Mouse (Mus musculus): ENCODE results near the gene Ttc34.

Gene Ttc34

GRCm38 (mm10) chr4:154837170-154837569, at the start of gene Ttc34:
Gene Ttc34 (plus strand): TSS chr4:154837459.
- DNase-seq = peak; percentile 41 to 60

- DNase-seq = no peak
These were observed 49.1 kb upstream of the Ttc34 start for GRCm38 (mm10) chr4:154787960-154788702.

GRCm38 (mm10) chr4:154791894-154792293, 45.4 kb upstream of the Ttc34 start:
- DNase-seq = no peak

- no peak for DNase-seq
These were observed 43.8 kb upstream of the Ttc34 start for GRCm38 (mm10) chr4:154793499-154793898.

- DNase-seq = peak; percentile 38 to 64
These were observed 39.4 kb upstream of the Ttc34 start for GRCm38 (mm10) chr4:154797834-154798233.

GRCm38 (mm10) chr4:154800543-154800942, 36.7 kb upstream of the Ttc34 start:
- no peak for DNase-seq

- DNase-seq = no peak
These were observed 35.0 kb upstream of the Ttc34 start for GRCm38 (mm10) chr4:154802210-154802609.

GRCm38 (mm10) chr4:154825662-154826061, 11.6 kb upstream of the Ttc34 start:
- DNase-seq = peak; percentile 22 to 35

GRCm38 (mm10) chr4:154826224-154826623, 11.0 kb upstream of the Ttc34 start:
- DNase-seq = no peak

- no peak for DNase-seq
These were observed 10.1 kb upstream of the Ttc34 start for GRCm38 (mm10) chr4:154827181-154827580.

GRCm38 (mm10) chr4:154827861-154828610, 9.2 kb upstream of the Ttc34 start:
- no peak for DNase-seq

GRCm38 (mm10) chr4:154831915-154832573, 5.2 kb upstream of the Ttc34 start:
- no peak for DNase-seq

GRCm38 (mm10) chr4:154836183-154836915, 910 bp upstream of the Ttc34 start:
- DNase-seq = no peak

- DNase-seq = no peak
These were observed 1.5 kb downstream of the Ttc34 start for GRCm38 (mm10) chr4:154838741-154839140.

GRCm38 (mm10) chr4:154839406-154839805, 2.1 kb downstream of the Ttc34 start:
- DNase-seq = no peak

GRCm38 (mm10) chr4:154852696-154853095, 15.4 kb downstream of the Ttc34 start:
- DNase-seq = no peak

GRCm38 (mm10) chr4:154853881-154854280, 16.6 kb downstream of the Ttc34 start:
- DNase-seq = no peak

GRCm38 (mm10) chr4:154854676-154855345, 17.6 kb downstream of the Ttc34 start:
- DNase-seq = no peak

- peak; percentile 58 to 59 for DNase-seq
These were observed 18.6 kb downstream of the Ttc34 start for GRCm38 (mm10) chr4:154855721-154856479.

- no peak for DNase-seq
These were observed 19.2 kb downstream of the Ttc34 start for GRCm38 (mm10) chr4:154856480-154856837.

- no peak for DNase-seq
These were observed 19.6 kb downstream of the Ttc34 start for GRCm38 (mm10) chr4:154856882-154857281.

Data from kidney, adult 8-10 months (tissue).